Mouse (Mus musculus): ENCODE measurements around the gene Arhgap32. TPM values are rescaled to one million over a fixed set of nuclear protein-coding genes. Genes with fewer than 3 reads are reported as not detected.
"Not testable (repeated sequence)": the region's sequence is repeated elsewhere in the genome, so short reads cannot be mapped to it uniquely, and the experiment has no call there.

Arhgap32 gene
- total RNA-seq, 2 experiments from 2014 or later = 12.7 to 13.8 TPM

DNA sequence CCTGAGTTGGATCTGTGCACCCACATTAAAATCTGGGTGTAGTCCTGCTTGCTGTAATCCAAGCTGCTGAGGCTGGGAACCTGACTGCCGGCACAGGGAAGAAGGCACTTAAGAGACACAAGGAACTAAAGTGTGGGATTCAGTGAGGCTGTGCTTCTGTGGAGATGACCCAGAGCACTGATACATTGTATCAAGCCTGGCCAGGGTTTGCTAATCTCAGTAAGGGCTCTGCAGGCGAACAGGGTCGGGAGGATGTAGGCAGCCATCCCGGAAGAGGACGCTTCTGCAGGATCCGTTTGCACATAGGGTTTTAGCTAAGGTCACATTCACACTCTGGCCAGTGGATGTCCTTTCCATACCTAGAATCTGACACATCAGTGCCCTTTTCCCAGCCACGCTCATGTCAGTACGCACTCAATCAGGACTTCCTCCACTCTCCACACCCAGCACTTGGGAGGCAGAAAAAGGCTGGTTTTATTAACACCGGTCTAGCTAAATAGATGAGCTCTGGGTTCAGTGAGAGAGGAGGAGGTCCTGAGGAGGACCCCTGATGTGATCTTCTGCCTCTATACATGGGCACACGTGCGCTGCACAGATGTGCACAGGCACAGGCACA is 20.9 kb downstream of the Arhgap32 start:
- DNase-seq = no peak
- intact Hi-C loops (cut with DNase I; ENCODE audit: low total_unique reads) = no loop called here

DNA sequence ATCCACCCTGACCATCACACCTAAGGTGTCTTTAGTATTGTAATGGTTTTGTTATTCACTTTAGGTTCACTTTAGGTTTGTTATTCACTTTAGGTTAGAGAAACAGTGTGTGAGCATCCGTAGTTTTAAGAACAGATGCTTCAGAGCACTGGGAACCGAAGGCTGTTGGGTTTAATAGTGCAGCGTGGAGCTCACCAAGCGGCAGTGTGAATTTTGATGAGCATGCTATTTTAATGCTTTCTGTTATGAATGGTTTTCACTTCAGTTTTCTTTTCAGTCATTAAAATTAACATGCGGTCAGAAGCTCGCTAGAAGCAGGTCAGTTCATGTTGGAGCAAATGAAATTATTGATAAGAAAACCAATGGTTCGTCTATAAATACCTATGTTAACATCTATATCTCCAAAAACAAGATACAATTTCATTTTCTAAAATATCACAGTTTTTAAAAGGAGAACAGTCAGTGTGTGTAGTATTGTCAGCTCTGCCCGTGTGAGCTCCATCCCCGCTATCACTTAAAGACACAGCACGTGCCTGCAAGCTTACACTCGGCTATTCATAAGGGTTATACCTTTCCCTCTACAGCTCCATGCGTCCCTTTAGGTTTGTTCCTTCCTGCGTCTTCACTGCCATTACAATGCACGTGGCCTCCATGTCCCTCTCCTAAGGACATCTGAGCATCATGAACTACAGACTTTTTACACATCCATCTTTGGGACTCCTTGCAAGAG is 21.9 kb downstream of the Arhgap32 start:
- intact Hi-C loops (cut with DNase I; ENCODE audit: low total_unique reads) = no loop called here
- no peak for DNase-seq

GRCm38 (mm10) chr9:32138616-32139015 is 22.7 kb downstream of the Arhgap32 start:
- DNase-seq = no peak
- intact Hi-C loops (cut with DNase I; ENCODE audit: low total_unique reads) = no loop called here

- no peak for DNase-seq
- intact Hi-C loops (cut with DNase I; ENCODE audit: low total_unique reads) = no loop called here
These were observed 23.7 kb downstream of the Arhgap32 start for GRCm38 (mm10) chr9:32139641-32140040.

DNA sequence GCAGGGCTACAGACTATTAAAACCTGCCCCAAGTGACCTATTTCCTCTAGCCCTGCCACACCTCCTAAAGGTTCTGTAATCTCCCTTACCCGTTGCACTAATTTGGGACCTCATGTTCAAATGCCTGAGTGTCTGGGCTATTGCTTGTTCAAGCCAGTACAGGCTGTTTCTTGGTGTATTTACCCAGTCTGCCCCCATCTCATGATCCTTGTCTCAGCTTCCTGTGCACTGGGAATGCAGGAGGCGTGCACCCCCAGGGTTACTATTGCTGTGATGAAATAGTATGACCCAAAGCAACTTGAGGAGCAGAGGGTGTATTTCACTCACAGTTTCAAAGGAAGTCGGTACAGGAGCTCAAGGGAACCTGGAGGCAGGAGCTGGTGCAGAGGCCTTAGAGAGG is 26.9 kb downstream of the Arhgap32 start:
- intact Hi-C loops (cut with DNase I; ENCODE audit: low total_unique reads) = no loop called here
- DNase-seq = no peak

DNA sequence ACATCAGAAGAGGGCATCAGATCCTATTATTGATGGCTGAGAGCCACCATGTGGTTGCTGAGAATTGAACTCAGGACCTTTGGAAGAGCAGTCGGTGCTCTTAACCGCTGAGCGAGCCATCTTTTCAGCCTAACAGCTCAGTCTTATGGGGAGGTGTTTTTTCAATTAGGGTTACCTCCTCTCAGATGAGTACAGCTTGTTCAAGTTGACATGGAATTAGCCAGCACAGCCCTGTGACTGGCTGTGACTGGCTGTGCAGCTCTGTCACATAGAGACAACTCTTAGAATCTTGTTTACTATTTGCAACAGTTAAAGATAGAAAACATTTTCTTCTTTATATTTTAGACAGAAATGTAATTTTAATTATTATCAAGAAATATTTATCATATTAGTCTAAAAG is 27.5 kb downstream of the Arhgap32 start:
- intact Hi-C loops (cut with DNase I; ENCODE audit: low total_unique reads) = no loop called here
- no peak for DNase-seq

GRCm38 (mm10) chr9:32146257-32146996 is 30.5 kb downstream of the Arhgap32 start:
- intact Hi-C loops (cut with DNase I; ENCODE audit: low total_unique reads) = no loop called here
- no peak for DNase-seq

DNA sequence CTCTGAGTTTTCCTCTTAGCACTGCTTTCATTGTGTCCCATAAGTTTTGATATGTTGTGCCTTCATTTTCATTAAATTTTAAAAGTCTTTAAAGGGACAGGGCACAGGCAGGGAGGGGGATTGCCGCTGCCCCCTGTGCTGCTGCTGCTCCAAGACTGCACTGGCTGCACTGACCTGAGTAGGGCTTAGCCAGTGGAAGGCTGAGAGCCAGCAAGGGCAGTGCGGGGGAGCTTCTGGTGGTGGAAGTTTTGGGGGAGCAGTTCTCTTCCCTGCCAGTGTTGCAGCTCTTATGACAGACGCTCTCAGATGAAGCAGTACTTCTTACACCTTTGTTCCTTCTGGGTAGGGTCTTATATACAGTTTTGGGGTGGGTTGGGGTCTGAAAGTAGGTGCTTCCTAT is 33.3 kb downstream of the Arhgap32 start:
- intact Hi-C loops (cut with DNase I; ENCODE audit: low total_unique reads) = no loop called here
- DNase-seq = no peak

GRCm38 (mm10) chr9:32149836-32150642 is 34.1 kb downstream of the Arhgap32 start:
- no peak for DNase-seq
- intact Hi-C loops (cut with DNase I; ENCODE audit: low total_unique reads) = loop anchor here (10.0 kb wide), 2 partner anchors 175 to 585 kb away; no protein-coding TSS in a partner anchor

- intact Hi-C loops (cut with DNase I; ENCODE audit: low total_unique reads) = loop anchor here (5.0 to 10.0 kb wide), 3 partner anchors 180 to 590 kb away; no protein-coding TSS in a partner anchor
- DNase-seq = no peak
These were observed 38.9 kb downstream of the Arhgap32 start for GRCm38 (mm10) chr9:32154727-32155371.

DNA sequence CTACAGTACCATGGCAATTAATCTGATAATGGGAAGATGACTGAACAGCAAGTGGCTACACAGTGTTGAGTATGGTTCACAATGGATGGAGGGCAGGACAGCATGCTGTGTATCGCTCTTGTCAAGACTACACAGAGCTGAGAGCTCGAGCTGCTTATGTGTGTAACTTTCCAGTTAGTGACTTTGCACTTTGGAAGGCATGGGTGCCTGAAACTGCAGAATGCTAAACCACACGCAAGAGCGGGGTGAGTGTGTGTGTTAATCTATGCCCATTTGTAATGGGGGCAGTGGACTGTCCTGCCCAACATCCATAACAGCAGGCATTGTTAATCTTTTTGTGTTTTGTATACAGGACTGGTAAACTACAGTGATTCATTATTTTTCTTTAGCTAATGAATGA is 40.8 kb downstream of the Arhgap32 start:
- intact Hi-C loops (cut with DNase I; ENCODE audit: low total_unique reads) = loop anchor here (5.0 to 10.0 kb wide), 3 partner anchors 182 to 592 kb away; no protein-coding TSS in a partner anchor
- no peak for DNase-seq

DNA sequence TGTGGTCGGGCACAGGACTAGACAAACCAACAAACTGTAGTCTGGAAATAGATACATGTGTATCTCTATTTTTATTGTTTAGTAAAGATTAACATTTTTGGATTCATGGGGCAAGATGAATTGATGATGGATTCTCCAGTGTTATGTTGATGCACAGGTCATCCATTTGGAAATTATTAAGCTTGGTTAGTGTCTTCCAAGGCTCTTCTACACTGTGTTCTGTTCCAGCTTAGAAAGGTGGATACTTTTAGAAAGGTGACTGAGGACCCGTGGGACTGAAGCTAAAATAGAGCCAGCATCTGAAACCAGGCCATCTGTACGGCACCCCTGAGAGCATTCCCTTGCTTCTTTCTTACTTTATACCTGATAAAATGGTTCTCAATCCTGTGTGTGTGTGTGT is 41.3 kb downstream of the Arhgap32 start:
- DNase-seq = no peak
- intact Hi-C loops (cut with DNase I; ENCODE audit: low total_unique reads) = loop anchor here (5.0 to 10.0 kb wide), 3 partner anchors 182 to 592 kb away; no protein-coding TSS in a partner anchor

DNA sequence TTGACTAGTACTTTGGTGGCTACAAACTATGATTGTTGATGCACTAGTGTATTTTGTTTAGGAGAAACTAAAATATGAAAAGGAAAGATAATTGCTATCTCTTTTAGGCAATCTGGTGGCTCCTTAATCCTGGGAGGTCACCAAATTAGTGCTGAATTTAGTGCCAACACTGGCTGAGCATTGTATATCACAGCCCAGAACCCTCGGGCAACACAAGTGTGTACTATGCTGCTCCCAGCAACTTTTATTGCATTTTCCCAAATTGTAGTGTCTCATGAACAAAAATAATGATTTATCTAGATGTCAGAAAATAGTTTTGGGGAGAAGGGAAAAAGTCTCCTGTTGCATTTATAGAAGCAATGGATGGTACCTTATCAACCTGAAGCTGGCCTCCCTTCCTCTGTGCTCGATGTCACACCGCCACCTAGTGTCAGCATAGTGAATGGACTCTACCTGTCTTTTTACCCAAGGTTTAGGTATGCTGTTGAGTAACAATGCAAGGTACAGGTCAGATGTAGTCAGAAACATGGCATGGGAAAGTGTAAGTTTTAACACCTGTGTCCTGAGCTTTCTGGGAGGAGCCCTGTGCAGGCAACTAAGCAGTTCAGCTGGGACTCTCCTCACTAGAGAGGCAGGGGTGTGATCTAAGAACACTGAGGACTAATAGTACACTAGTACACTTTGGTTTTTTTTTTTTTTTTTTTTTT is 43.1 kb downstream of the Arhgap32 start:
- intact Hi-C loops (cut with DNase I; ENCODE audit: low total_unique reads) = loop anchor here (5.0 to 10.0 kb wide), 3 partner anchors 184 to 594 kb away; no protein-coding TSS in a partner anchor
- peak; percentile 30 for DNase-seq

GRCm38 (mm10) chr9:32159724-32160123 is 43.8 kb downstream of the Arhgap32 start:
- DNase-seq = no peak
- intact Hi-C loops (cut with DNase I; ENCODE audit: low total_unique reads) = loop anchor here (5.0 to 10.0 kb wide), 3 partner anchors 185 to 595 kb away; no protein-coding TSS in a partner anchor

DNA sequence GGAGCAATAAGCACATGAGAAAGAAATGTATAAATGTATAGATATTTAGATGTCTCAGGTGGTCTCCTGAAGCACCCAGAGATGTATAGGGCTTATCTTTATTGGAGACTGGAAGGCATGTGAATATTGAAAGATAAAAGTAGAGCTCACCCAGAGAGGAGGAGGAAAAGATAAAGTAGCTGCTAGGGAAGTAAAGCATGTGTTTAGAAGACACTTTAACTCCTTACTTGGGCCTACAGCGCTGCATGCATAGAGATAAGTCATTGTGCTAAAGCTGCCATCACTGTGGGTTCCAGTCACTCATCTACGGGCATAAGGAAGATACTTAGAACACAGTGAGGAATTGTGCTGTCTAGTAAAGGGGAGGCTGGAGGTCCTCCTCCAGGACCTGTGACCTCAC is 46.9 kb downstream of the Arhgap32 start:
- intact Hi-C loops (cut with DNase I; ENCODE audit: low total_unique reads) = no loop called here
- DNase-seq = no peak

DNA sequence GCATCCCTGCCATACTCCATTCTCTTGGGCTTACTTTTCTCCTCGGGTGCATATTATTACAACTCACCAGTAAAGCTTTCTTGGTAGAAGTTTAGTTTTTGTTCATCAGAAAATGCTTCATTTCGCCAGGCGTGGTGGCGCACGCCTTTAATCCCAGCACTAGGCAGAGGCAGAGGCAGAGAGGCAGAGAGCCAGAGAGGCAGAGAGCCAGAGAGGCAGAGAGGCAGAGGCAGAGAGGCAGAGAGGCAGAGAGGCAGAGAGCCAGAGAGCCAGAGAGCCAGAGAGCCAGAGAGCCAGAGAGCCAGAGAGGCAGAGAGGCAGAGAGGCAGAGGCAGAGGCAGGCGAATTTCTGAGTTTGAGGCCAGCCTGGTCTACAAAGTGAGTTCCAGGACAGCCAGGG is 47.9 kb downstream of the Arhgap32 start:
- DNase-seq; intact Hi-C loops (cut with DNase I; ENCODE audit: low total_unique reads): not testable (repeated sequence)

- DNase-seq = no peak
- intact Hi-C loops (cut with DNase I; ENCODE audit: low total_unique reads) = no loop called here
These were observed 52.7 kb downstream of the Arhgap32 start for GRCm38 (mm10) chr9:32168546-32169137.

- DNase-seq = no peak
- intact Hi-C loops (cut with DNase I; ENCODE audit: low total_unique reads) = no loop called here
These were observed 54.8 kb downstream of the Arhgap32 start for GRCm38 (mm10) chr9:32170713-32171112.

Measured in gastrocnemius, postnatal 14 days (tissue).